Mouse (Mus musculus): Measurements from ENCODE around the gene Cdc42ep4.

- TF ChIP-seq CTCF (IDR thresholded peaks at IDR 0.05; ENCODE audit: insufficient read depth, low read depth, low read length), result no peak
- TF ChIP-seq POLR2A (IDR thresholded peaks at IDR 0.05; ENCODE audit: insufficient read depth, low read depth, low read length), result no peak
These were observed 17.9 kb downstream of the Cdc42ep4 start for GRCm38 (mm10) chr11:113733631-113734364.

Data from olfactory bulb, adult 2 months (tissue).